Mouse (Mus musculus): ENCODE measurements at regions not wholly inside any gene's neighbourhood (a gene's known extent, or its start where the extent isn't known, plus 50 kb on each side); places are given as distances from the start of the nearest gene placed in this dataset.

DNA sequence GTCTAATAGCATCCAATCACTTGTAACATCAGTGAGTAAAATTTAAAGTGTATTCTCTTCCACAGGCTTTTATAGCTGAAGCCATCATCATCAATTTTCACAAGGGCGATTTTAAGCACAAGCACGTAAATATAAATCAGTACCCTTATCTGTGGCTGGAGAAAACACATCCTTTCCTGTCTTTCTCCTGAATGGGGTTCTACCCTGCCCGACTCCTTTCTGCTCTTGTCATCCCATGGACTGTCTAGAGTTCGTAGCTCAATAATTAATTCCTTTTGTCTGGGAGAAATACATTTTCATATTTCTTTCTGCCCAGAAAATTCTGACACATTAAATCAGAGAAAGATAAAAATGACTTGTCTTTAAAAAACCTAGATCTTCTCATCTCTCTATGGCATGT, 482.7 kb upstream of the Gpc5 start:
- no peak for TF ChIP-seq EP300 (IDR thresholded peaks at IDR 0.05; ENCODE audit: low read depth)
- TF ChIP-seq CTCF (IDR thresholded peaks at IDR 0.05; ENCODE audit: low read depth), result no peak

Measured in liver, postnatal 0 days (tissue).